Mouse (Mus musculus) spleen, adult 10 weeks (tissue): ENCODE data around the gene Klk6. TPM values are rescaled to one million over a fixed set of nuclear protein-coding genes. Genes with fewer than 3 reads are reported as not detected.

Source experiments
- polyA plus RNA-seq: library from polyadenylated mRNA; stranded (reverse); fragments of 350-450 nt; fragmentation: Illumina TruSeq; extraction: RNeasy Lipid Tissue Mini Kit (QIAGEN cat#74804); gene quantifications from one replicate; pipeline ENCODE4 v1.2.3, GENCODE M21; 2015; ENCODE audit warnings: low replicate concordance; ENCODE audit not compliant: insufficient read depth

Gene Klk6
- polyA plus RNA-seq = not detected

GRCm38 (mm10) chr7:43824199-43824598 is at the start of gene Klk6:
Klk6 (plus strand) TSS chr7:43824499.

GRCm38 (mm10) chr7:43780746-43781145 is 43.6 kb upstream of the Klk6 start, which contains the start of gene Klk10:
Klk10 (plus strand) TSS chr7:43781035.

GRCm38 (mm10) chr7:43791591-43791990 is 32.7 kb upstream of the Klk6 start, which contains the start of gene Klk9:
Klk9 (plus strand) TSS chr7:43791891.

GRCm38 (mm10) chr7:43797333-43797769 is 26.9 kb upstream of the Klk6 start, which contains the start of gene Klk8:
Klk8 (plus strand) TSS chr7:43797577.

DNA sequence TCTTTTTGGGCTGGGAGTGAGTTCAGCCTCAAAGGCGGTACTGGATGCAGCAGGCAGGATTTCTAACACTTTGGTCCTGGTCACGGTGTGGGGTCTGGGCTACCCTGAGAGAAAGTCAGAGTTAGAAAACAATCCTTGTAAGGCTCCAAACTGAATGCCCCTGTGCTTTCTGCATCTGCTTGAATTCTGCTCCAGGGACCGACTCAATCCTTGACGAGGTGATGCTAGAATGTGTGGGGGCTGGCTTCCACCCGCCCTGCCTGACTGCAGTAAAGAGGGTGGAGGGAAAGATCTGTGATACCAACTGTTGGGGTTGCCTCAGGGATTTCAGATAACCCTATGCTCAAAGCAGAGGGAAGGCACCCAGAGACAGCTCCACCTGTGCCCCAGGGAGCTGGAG is 13.3 kb upstream of the Klk6 start, which contains the start of gene Klk7:
Gene Klk7, plus strand, starts transcription at position 301 of the 400 bp plus-strand sequence.

DNA sequence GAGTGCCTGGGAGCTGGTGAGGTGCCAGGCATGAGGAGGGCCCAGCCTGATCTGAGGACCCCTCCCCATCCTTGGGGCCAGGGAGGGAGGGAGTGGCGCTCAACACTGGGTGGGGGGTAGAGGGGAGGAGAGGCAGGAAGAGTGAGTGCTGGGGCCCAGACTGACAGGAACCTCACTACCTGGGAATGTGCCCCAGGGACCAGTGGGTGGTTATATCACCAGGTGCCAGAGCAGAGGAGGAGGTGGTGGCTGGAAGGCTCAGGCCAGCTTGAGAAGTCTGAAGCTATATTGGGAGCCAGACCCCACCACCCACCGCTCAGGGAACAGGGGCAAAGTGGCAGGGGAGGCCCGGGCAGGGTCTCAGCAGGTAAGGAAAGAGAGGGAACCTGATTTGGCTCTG is 17.4 kb downstream of the Klk6 start, which contains the start of gene Klk5:
Gene Klk5, plus strand, starts transcription at position 271 of the 400 bp plus-strand sequence.

GRCm38 (mm10) chr7:43880912-43881311 is 56.6 kb downstream of the Klk6 start, which contains the start of gene Klk4:
Klk4 (plus strand) TSS chr7:43881160.

Other genes with a start within 250 kb of the Klk6 start
- gene Zfp719, start 244.9 kb upstream of the Klk6 start, polyA plus RNA-seq = 7.9 TPM
- gene Zfp819, start 217.3 kb upstream of the Klk6 start, polyA plus RNA-seq = 0.28 TPM
- not detected for gene Ceacam18, start 189.8 kb upstream of the Klk6 start, polyA plus RNA-seq
- 26.2 TPM for gene Siglece, start 164.3 kb upstream of the Klk6 start, polyA plus RNA-seq
- 5.7 TPM for gene Ctu1, start 152.5 kb upstream of the Klk6 start, polyA plus RNA-seq
- not detected for gene Klk14, start 134.1 kb upstream of the Klk6 start, polyA plus RNA-seq
- not detected for gene Klk13, start 111.9 kb upstream of the Klk6 start, polyA plus RNA-seq
- gene Klk12, start 55.6 kb upstream of the Klk6 start, polyA plus RNA-seq = not detected
- gene Klk11, start 49.9 kb upstream of the Klk6 start, polyA plus RNA-seq = not detected
- gene Klk10, start 43.5 kb upstream of the Klk6 start, polyA plus RNA-seq = not detected
- not detected for gene Klk9, start 32.6 kb upstream of the Klk6 start, polyA plus RNA-seq
- 18.2 TPM for gene Klk8, start 26.9 kb upstream of the Klk6 start, polyA plus RNA-seq
- not detected for gene Klk7, start 13.2 kb upstream of the Klk6 start, polyA plus RNA-seq
- gene Klk5, start 17.5 kb downstream of the Klk6 start, polyA plus RNA-seq = not detected
- not detected for gene Klk4, start 56.7 kb downstream of the Klk6 start, polyA plus RNA-seq
- not detected for gene Klk15, start 109.2 kb downstream of the Klk6 start, polyA plus RNA-seq
- not detected for gene Klk1b8, start 126.2 kb downstream of the Klk6 start, polyA plus RNA-seq
- gene Klk1b1, start 142.3 kb downstream of the Klk6 start, polyA plus RNA-seq = not detected
- gene Klk1b9, start 151.6 kb downstream of the Klk6 start, polyA plus RNA-seq = not detected
- not detected for gene Klk1b11, start 171.4 kb downstream of the Klk6 start, polyA plus RNA-seq
- not detected for gene Klk1b26, start 187.7 kb downstream of the Klk6 start, polyA plus RNA-seq
- 1.4 TPM for gene Klk1b27, start 227.8 kb downstream of the Klk6 start, polyA plus RNA-seq